Mouse (Mus musculus) small intestine, adult 10 weeks (tissue): ENCODE data around the gene Tpd52l2. TPM values are rescaled to one million over a fixed set of nuclear protein-coding genes. Genes with fewer than 3 reads are reported as not detected.

Source experiments
- polyA plus RNA-seq: library from polyadenylated mRNA; stranded (reverse); fragments of 350-450 nt; fragmentation: Illumina TruSeq; extraction: RNeasy Lipid Tissue Mini Kit (QIAGEN cat#74804); gene quantifications from one replicate; pipeline ENCODE4 v1.2.3, GENCODE M21; 2014; ENCODE audit warnings: low replicate concordance

Gene Tpd52l2
- 26.2 TPM for polyA plus RNA-seq

GRCm38 (mm10) chr2:181496831-181497547 is at the start of gene Tpd52l2:
Gene Tpd52l2 (plus strand): TSS chr2:181497142.

DNA sequence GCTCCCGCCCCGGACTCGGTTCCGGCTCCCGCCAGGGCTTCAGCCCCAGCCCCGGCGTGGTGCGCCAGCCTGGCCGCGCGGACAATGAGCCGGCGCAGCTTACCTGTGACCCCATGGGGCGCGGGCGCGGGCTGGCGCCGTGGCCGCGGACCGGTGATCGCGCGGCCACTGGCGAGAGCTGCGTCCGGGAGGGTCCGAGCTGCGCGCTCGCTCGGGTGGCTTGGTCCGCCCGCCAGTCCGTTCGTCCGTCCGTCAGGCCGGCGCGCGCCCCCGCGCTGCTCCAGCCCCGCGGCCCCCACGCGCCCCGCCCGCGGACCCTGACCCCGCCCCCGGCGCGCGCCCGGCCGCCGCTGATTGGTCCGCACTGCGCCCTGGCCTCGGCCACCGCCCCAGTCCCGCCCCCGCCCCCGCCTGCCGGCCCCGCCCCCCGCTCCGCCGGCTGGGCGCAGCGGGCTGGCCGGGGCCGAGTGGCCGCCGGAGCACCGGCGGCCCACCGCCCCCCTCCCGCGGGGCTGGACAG is 37.7 kb upstream of the Tpd52l2 start, which contains the start of gene Zbtb46:
Gene Zbtb46 (minus strand): TSS at position 274 of the 520 bp plus-strand sequence.

GRCm38 (mm10) chr2:181493156-181493927 is 3.6 kb upstream of the Tpd52l2 start, which contains the start of gene Abhd16b:
Gene Abhd16b (plus strand): TSS chr2:181493206.

DNA sequence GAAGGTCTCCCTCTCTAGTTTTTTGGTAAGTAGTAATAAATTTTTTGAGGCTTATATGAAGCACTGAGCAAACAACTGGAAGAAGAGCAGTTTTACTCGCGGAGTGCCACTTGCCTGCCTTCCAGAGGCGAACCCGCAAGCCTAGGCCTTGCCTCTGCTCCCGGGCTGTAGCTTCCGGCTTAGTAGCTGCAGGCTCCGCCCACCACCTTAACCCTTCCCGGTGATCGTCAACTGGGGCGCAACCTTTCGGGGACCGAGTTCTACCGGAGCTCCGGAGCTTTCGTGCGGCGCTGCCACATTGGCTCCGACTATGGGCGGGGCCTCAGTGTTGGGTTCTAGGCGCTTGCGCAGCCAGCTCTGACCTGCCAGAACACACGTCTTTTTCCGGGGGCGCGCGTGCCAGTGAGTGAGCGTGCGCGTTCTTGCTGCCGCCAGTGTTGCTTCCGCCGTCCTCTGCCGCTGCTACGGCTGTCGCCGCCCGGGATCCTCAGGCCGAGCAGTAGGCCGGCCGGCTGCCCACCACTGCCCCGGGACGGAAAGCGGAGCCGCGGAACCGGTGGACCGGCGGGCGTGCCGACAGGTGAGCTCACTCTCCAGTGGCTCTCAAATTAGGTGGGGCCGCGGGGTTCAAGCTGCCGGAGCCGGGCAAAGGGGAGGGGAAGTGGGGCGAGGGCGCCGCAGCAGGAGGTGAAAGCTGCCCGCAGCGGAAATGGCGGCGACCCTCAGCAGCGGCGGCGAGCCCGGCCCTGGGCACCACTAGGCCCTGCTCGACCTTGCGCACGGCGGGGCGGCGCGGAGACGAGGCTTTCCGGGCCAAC is 23.4 kb downstream of the Tpd52l2 start, which contains the start of gene Dnajc5:
Gene Dnajc5 (plus strand): TSS at position 368 of the 818 bp plus-strand sequence.

Other genes starting within 250 kb of the Tpd52l2 start
- gene Gmeb2, start 209.1 kb upstream of the Tpd52l2 start, polyA plus RNA-seq: 10.5 TPM
- not detected for gene Stmn3, start 182.6 kb upstream of the Tpd52l2 start, polyA plus RNA-seq
- 2.8 TPM for gene Rtel1, start 177.4 kb upstream of the Tpd52l2 start, polyA plus RNA-seq
- gene Zgpat, start 132.2 kb upstream of the Tpd52l2 start, polyA plus RNA-seq: 0.97 TPM
- gene Arfrp1, start 131.7 kb upstream of the Tpd52l2 start, polyA plus RNA-seq: 25.0 TPM
- 0.45 TPM for gene Lime1, start 117.1 kb upstream of the Tpd52l2 start, polyA plus RNA-seq
- 1.3 TPM for gene Zbtb46, start 37.7 kb upstream of the Tpd52l2 start, polyA plus RNA-seq
- not detected for gene Abhd16b, start 3.9 kb upstream of the Tpd52l2 start, polyA plus RNA-seq
- 32.9 TPM for gene Dnajc5, start 23.3 kb downstream of the Tpd52l2 start, polyA plus RNA-seq
- 15.6 TPM for gene Uckl1, start 87.8 kb downstream of the Tpd52l2 start, polyA plus RNA-seq
- 14.7 TPM for gene Prpf6, start 94.7 kb downstream of the Tpd52l2 start, polyA plus RNA-seq
- gene Zfp512b, start 95.7 kb downstream of the Tpd52l2 start, polyA plus RNA-seq: 0.93 TPM
- 4.9 TPM for gene Samd10, start 102.1 kb downstream of the Tpd52l2 start, polyA plus RNA-seq
- not detected for gene Gm29797, start 159.9 kb downstream of the Tpd52l2 start, polyA plus RNA-seq
- gene Sox18, start 174.5 kb downstream of the Tpd52l2 start, polyA plus RNA-seq: not detected
- 0.19 TPM for gene Tcea2, start 183.2 kb downstream of the Tpd52l2 start, polyA plus RNA-seq
- gene Rgs19, start 196.8 kb downstream of the Tpd52l2 start, polyA plus RNA-seq: 5.3 TPM
- not detected for gene Lkaaear1, start 201.3 kb downstream of the Tpd52l2 start, polyA plus RNA-seq
- gene Oprl1, start 217.9 kb downstream of the Tpd52l2 start, polyA plus RNA-seq: not detected